Mouse (Mus musculus): ENCODE data around the gene Fam89b. TPM values are rescaled to one million over a fixed set of nuclear protein-coding genes. Genes with fewer than 3 reads are reported as not detected.
A peak's percentile ranks its signal among the peaks of the same experiment; 100 is the strongest.

The Fam89b gene
- total RNA-seq, 2 experiments from 2014 or later: 38.7 to 39.2 TPM

GRCm38 (mm10) chr19:5741641-5742240, 12.3 kb upstream of the Fam89b start:
- DNase-seq (ENCODE audit: low spot score in 2 of 2): peak; percentile 67 to 70
- intact Hi-C loops (cut with DNase I): no loop called here

- intact Hi-C loops (cut with DNase I): no loop called here
- peak in 1 of 2 experiments; percentile 58 for DNase-seq (ENCODE audit: low spot score in 2 of 2)
Measured at GRCm38 (mm10) chr19:5740320-5741317, 11.2 kb upstream of the Fam89b start, which contains the start of gene Ltbp3. Gene Ltbp3 (plus strand): TSS chr19:5740904.

- intact Hi-C loops (cut with DNase I): no loop called here
- no peak for DNase-seq (ENCODE audit: low spot score in 2 of 2)
Measured at GRCm38 (mm10) chr19:5739446-5739845, 10.0 kb upstream of the Fam89b start.

GRCm38 (mm10) chr19:5734325-5734724, 4.9 kb upstream of the Fam89b start:
- intact Hi-C loops (cut with DNase I): no loop called here
- no peak for DNase-seq (ENCODE audit: low spot score in 2 of 2)

- intact Hi-C loops (cut with DNase I): no loop called here
- peak; percentile 93 to 94 for DNase-seq (ENCODE audit: low spot score in 2 of 2)
Measured at GRCm38 (mm10) chr19:5731264-5731978, 2.0 kb upstream of the Fam89b start.

- intact Hi-C loops (cut with DNase I): no loop called here
- DNase-seq (ENCODE audit: low spot score in 2 of 2): no peak
Measured at GRCm38 (mm10) chr19:5730314-5731186, 1.1 kb upstream of the Fam89b start.

GRCm38 (mm10) chr19:5728631-5729443, 616 bp downstream of the Fam89b start:
- DNase-seq (ENCODE audit: low spot score in 2 of 2): peak; percentile 67 to 70
- intact Hi-C loops (cut with DNase I): loop anchor here (1.0 to 5.0 kb wide), 2 partner anchors 37 to 43 kb away; partner anchors contain the start of gene Scyl1

GRCm38 (mm10) chr19:5727701-5728100, 1.8 kb downstream of the Fam89b start:
- DNase-seq (ENCODE audit: low spot score in 2 of 2): peak; percentile 85 to 89
- intact Hi-C loops (cut with DNase I): loop anchor here (1.0 to 5.0 kb wide), 2 partner anchors 35 to 45 kb away; partner anchors contain the start of gene Scyl1

- intact Hi-C loops (cut with DNase I): loop anchor here (5.0 kb wide), 1 partner anchor 45 kb away; the partner anchor contains the start of gene Scyl1
- no peak for DNase-seq (ENCODE audit: low spot score in 2 of 2)
Measured at GRCm38 (mm10) chr19:5726961-5727578, 2.4 kb downstream of the Fam89b start.

GRCm38 (mm10) chr19:5725767-5726515, 3.5 kb downstream of the Fam89b start, which contains the start of gene Ehbp1l1:
Gene Ehbp1l1 (minus strand): TSS chr19:5726317.
- no peak for DNase-seq (ENCODE audit: low spot score in 2 of 2)
- intact Hi-C loops (cut with DNase I): loop anchor here (5.0 kb wide), 1 partner anchor 46 kb away; the partner anchor contains the start of gene Scyl1

GRCm38 (mm10) chr19:5725029-5725707, 4.3 kb downstream of the Fam89b start:
- intact Hi-C loops (cut with DNase I): loop anchor here (5.0 kb wide), 1 partner anchor 47 kb away; the partner anchor contains the start of gene Scyl1
- DNase-seq (ENCODE audit: low spot score in 2 of 2): no peak

- intact Hi-C loops (cut with DNase I): no loop called here
- no peak for DNase-seq (ENCODE audit: low spot score in 2 of 2)
Measured at GRCm38 (mm10) chr19:5724549-5724941, 4.9 kb downstream of the Fam89b start.

- intact Hi-C loops (cut with DNase I): no loop called here
- DNase-seq (ENCODE audit: low spot score in 2 of 2): no peak
Measured at GRCm38 (mm10) chr19:5723934-5724548, 5.4 kb downstream of the Fam89b start.

- DNase-seq (ENCODE audit: low spot score in 2 of 2): no peak
- intact Hi-C loops (cut with DNase I): no loop called here
Measured at GRCm38 (mm10) chr19:5722848-5723425, 6.5 kb downstream of the Fam89b start.

GRCm38 (mm10) chr19:5721233-5721632, 8.2 kb downstream of the Fam89b start:
- DNase-seq (ENCODE audit: low spot score in 2 of 2): no peak
- intact Hi-C loops (cut with DNase I): no loop called here
